Mouse (Mus musculus) limb, embryonic 11.5 days (tissue): ENCODE results near the gene B4galnt1. TPM values are rescaled to one million over a fixed set of nuclear protein-coding genes. Genes with fewer than 3 reads are reported as not detected.

Experiments used
- ATAC-seq: fragments of 200-750 bp; cut with Nextera tagmentation; 2 replicates; pipeline ENCODE4 v1.8.0; 2017; ENCODE audit warnings: low read depth; ENCODE audit not compliant: insufficient number of reproducible peaks, low FRiP score, low TSS enrichment
- DNase-seq: peaks from one replicate; pipeline ENCODE4 v3.0.0-alpha.2; 2015; ENCODE audit warnings: low spot score
- H3K27ac ChIP-seq: fragments of 300-500 bp; sonication (generic); replicated peaks from 2 replicates; pipeline ENCODE4 v1.5.1; 2014; ENCODE audit warnings: low read depth, mild to moderate bottlenecking, low read length
- H3K27me3 ChIP-seq: fragments of 300-500 bp; sonication (generic); 2 replicates; pipeline ENCODE4 v1.6.1; 2014; ENCODE audit warnings: mild to moderate bottlenecking, low read length, mixed read lengths; ENCODE audit not compliant: control insufficient read depth, insufficient read depth
- H3K36me3 ChIP-seq: fragments of 300-500 bp; sonication (generic); 2 replicates; pipeline ENCODE4 v1.6.1; 2014; ENCODE audit warnings: mild to moderate bottlenecking, low read length, moderate library complexity, mixed read lengths; ENCODE audit not compliant: control insufficient read depth, insufficient read depth
- H3K4me1 ChIP-seq: fragments of 300-500 bp; sonication (generic); 2 replicates; pipeline ENCODE4 v1.6.1; 2014; ENCODE audit warnings: low read length, mixed read lengths; ENCODE audit not compliant: control insufficient read depth, insufficient read depth
- H3K4me2 ChIP-seq: fragments of 300-500 bp; sonication (generic); 2 replicates; pipeline ENCODE4 v1.6.1; 2014; ENCODE audit warnings: low read depth, mild to moderate bottlenecking, moderate library complexity; ENCODE audit not compliant: severe bottlenecking
- H3K4me3 ChIP-seq: fragments of 300-500 bp; sonication (generic); 2 replicates; pipeline ENCODE4 v1.5.1; 2014; ENCODE audit warnings: low read depth, low read length
- H3K9ac ChIP-seq: fragments of 300-500 bp; sonication (generic); 2 replicates; pipeline ENCODE4 v1.6.1; 2014; ENCODE audit warnings: mild to moderate bottlenecking, low read length
- H3K9me3 ChIP-seq: fragments of 300-500 bp; sonication (generic); 2 replicates; pipeline ENCODE4 v1.6.1; 2016; ENCODE audit warnings: low read length; ENCODE audit not compliant: control insufficient read depth
- WGBS: fragments of 180-500 bp; shearing (Covaris S2); extraction: QIAGEN DNeasy Blood & Tissue Kit; methylation state at CpG from one replicate; pipeline ENCODE4 v1.1.7; 2014; 5-methylcytosine and 5-hydroxymethylcytosine counted together
- polyA plus RNA-seq: library from polyadenylated mRNA; unstranded; fragments of >200 nt; fragmentation: Nextera tagmentation; extraction: Ambion mirVana; gene quantifications from 2 replicates; pipeline ENCODE4 v1.2.1, GENCODE M21; 2014

Gene B4galnt1
- polyA plus RNA-seq, 1 experiment from 2014 or later, result 3.4 TPM

- DNase-seq (peak; percentile 93), ATAC-seq (peak; percentile 45)
- Histone ChIP-seq H3K36me3 (no peaks in the 10 kb centered on the region), H3K27ac (no peak overlapping the region), H3K27me3 (peaks cover 42% of the 10 kb centered on the region), H3K9me3 (no peaks in the 10 kb centered on the region), H3K4me2 (peak overlapping the region; percentile 45), H3K9ac (no peak overlapping the region), H3K4me3 (peak overlapping the region; percentile 15), H3K4me1 (peaks cover 13% of the 10 kb centered on the region)
- WGBS, result under 1% methylated on average over 23 of the region's 23 CpGs
Measured at GRCm38 (mm10) chr10:127177719-127178118, 12.7 kb downstream of the B4galnt1 start.

GRCm38 (mm10) chr10:127178286-127179027 lies 13.4 kb downstream of the B4galnt1 start:
- no peak for ATAC-seq
- peak overlapping the region; percentile 45 for H3K4me2 ChIP-seq
- H3K9me3 ChIP-seq, result no peaks in the 10 kb centered on the region
- DNase-seq, result peak; percentile 41
- no peaks in the 10 kb centered on the region for H3K36me3 ChIP-seq
- WGBS, result 3% methylated on average over 41 of the region's 41 CpGs
- peaks cover 42% of the 10 kb centered on the region for H3K27me3 ChIP-seq
- H3K4me3 ChIP-seq, result peak overlapping the region; percentile 15
- no peak overlapping the region for H3K9ac ChIP-seq
- H3K27ac ChIP-seq, result no peak overlapping the region
- H3K4me1 ChIP-seq, result peaks cover 13% of the 10 kb centered on the region

DNA sequence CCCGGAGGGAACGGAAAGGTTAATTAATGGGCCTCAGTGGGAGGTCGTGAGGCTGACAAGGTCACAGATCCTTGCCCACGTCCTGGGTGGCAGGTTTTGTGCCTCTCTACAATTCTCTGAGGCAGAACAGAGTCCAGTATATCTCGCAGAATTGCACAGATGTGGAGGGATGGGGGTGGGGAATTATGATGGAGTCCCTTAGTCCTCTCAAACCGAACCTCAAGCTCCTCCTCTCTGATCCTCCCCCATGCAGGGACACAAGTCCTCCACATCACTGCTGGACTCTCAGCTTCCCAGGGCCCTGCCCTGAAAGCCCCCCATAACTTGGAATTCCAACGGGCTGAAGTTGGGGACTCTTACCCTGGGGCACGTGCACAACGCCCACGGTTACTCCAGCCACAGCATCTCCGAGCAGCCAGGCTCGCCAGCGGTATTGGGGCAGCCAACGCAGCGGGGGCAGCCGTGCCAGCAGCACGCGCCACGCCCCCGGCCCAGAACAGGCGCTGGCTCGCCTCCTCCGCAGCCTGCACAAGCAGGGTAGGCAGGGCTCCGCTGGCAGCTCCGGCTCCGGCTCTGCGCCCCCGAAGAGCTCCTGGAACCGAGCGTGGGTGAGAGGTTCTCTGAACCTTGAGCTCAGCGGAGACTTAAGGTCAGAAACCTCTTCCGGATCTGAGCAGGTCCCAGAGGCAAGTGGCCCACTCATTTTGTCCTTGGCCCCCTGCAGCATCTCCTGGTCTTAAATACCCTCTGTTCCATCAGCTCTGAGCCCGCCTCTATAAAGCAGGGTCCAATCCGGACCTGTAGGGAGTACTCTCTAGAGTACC lies 15.1 kb downstream of the B4galnt1 start, which contains the start of gene Slc26a10:
Slc26a10 (minus strand) TSS at position 775 of the 824 bp plus-strand sequence.
- H3K4me2 ChIP-seq, result peak within 1 kb of the TSS; percentile 44
- DNase-seq (peak; percentile 57), ATAC-seq (no peak)
- no peaks in the 10 kb centered on the region for H3K9me3 ChIP-seq
- H3K27ac ChIP-seq, result no peak within 1 kb of the TSS
- peaks cover 42% of the 10 kb centered on the region for H3K27me3 ChIP-seq
- H3K4me1 ChIP-seq, result peaks cover 22% of the 10 kb centered on the region
- no peaks in the 10 kb centered on the region for H3K36me3 ChIP-seq
- no peak within 1 kb of the TSS; the same call in 1 of the 2 replicates for H3K9ac ChIP-seq
- H3K4me3 ChIP-seq, result peak within 1 kb of the TSS; percentile 27
- WGBS, result 1% methylated on average over 34 of the region's 34 CpGs

DNA sequence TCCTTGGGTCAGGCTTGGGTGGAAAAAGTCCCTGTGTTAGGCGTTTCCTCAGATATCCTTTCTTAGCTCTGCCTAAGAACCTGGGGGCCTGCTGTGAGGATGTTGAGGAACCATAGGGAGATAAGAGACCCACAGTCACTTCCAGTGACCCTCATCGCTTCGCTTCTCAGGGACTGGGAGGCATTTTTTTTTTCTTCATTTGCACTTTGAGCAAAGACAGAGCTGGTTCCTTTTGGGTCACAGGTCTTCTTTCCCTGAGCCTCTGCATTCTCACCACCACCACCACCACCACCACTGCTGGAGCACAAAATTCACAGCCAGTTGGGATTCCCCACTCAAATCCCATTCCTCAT lies 15.6 kb downstream of the B4galnt1 start:
- H3K4me1 ChIP-seq, result peaks cover 22% of the 10 kb centered on the region
- no peak overlapping the region for H3K27ac ChIP-seq
- ATAC-seq, result no peak
- WGBS, result 19% methylated on average over 3 of the region's 3 CpGs
- H3K9me3 ChIP-seq, result no peaks in the 10 kb centered on the region
- peak overlapping the region; percentile 44; the same call in 1 of the 2 replicates for H3K4me2 ChIP-seq
- peaks cover 42% of the 10 kb centered on the region for H3K27me3 ChIP-seq
- no peak overlapping the region for H3K4me3 ChIP-seq
- no peak for DNase-seq
- no peaks in the 10 kb centered on the region for H3K36me3 ChIP-seq
- H3K9ac ChIP-seq, result no peak overlapping the region

DNA sequence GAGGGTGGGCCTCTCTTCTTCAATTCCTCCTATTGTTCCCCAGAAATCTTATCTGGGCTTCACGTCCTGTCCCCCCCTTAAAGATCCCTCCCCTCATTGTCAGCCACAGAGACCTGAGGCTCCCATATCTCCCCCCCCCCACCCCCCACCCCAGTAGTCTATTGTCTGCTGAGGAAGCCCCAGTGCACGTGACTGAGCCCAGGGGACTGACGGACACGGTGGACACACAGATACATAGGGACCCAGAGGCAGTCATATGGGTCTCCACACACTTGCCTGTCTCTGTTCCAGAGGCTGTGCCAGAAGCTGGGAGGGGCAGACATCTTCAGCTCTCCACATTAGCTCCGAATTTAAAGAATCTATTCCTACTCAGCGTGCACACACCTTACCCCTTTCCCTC lies 16.5 kb downstream of the B4galnt1 start:
- Histone ChIP-seq H3K4me1 (peaks cover 22% of the 10 kb centered on the region), H3K9ac (no peak overlapping the region), H3K36me3 (no peaks in the 10 kb centered on the region; the same call in 1 of the 2 replicates), H3K4me3 (no peak overlapping the region), H3K27me3 (peaks cover 38% of the 10 kb centered on the region), H3K9me3 (no peaks in the 10 kb centered on the region), H3K27ac (no peak overlapping the region), H3K4me2 (no peak overlapping the region)
- 77% methylated on average over 6 of the region's 6 CpGs for WGBS
- no peak for ATAC-seq
- DNase-seq, result no peak

- H3K36me3 ChIP-seq, result peaks cover 4% of the 10 kb centered on the region; the same call in 1 of the 2 replicates
- no peak overlapping the region for H3K27ac ChIP-seq
- DNase-seq (no peak), ATAC-seq (no peak)
- no peak overlapping the region for H3K4me2 ChIP-seq
- peaks cover 26% of the 10 kb centered on the region for H3K4me1 ChIP-seq
- 90% methylated on average over 4 of the region's 4 CpGs for WGBS
- no peak overlapping the region for H3K4me3 ChIP-seq
- no peaks in the 10 kb centered on the region for H3K9me3 ChIP-seq
- no peak overlapping the region for H3K9ac ChIP-seq
- H3K27me3 ChIP-seq, result peaks cover 35% of the 10 kb centered on the region
Measured at GRCm38 (mm10) chr10:127182624-127183023, 17.6 kb downstream of the B4galnt1 start.

DNA sequence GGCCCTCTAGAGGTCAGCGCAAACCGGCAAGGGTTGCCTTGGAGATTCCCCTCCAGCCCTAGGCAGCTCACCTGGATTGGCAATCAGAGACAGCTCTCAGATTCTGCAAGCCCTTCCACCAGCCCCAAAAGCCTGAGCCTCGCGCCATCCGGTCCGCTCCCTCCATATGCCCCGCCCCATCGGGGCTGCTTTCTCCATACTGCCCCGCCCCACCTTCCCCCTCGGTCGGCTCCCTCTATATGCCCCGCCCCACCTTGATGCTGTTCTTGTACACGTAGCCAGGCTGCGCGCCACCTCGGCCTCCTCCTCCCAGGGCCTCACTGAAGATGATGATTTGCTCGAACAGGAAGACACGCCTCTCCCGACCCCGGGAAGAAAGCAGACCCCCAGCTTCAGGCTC lies 18.7 kb downstream of the B4galnt1 start:
- Histone ChIP-seq H3K27ac (no peak overlapping the region), H3K4me2 (peak overlapping the region; percentile 10; the same call in 1 of the 2 replicates), H3K9ac (no peak overlapping the region), H3K27me3 (peaks cover 24% of the 10 kb centered on the region), H3K36me3 (peaks cover 4% of the 10 kb centered on the region; the same call in 1 of the 2 replicates), H3K4me3 (no peak overlapping the region), H3K4me1 (peaks cover 24% of the 10 kb centered on the region; the same call in 1 of the 2 replicates), H3K9me3 (no peaks in the 10 kb centered on the region)
- 10% methylated on average over 20 of the region's 20 CpGs for WGBS
- peak; percentile 43 for DNase-seq
- no peak for ATAC-seq

DNA sequence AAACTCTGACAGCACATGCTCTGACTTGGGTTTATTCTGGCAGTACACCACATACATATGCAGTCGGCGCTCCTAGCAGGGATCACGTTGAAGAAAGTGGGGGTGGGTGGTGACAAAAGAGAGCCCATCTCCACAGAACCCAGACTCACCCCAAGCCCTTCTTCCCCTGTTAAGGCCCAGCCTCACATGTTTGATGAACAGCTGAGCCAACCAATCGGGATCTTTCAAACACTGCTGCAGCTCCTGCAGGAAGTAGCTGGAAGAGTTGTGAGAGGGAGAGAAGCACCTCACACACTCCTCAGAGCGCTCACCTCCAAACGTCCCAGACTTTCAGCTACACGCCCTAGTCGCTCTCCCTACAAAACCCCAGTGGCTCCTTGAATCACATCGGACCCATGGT lies 20.1 kb downstream of the B4galnt1 start:
- peaks cover 18% of the 10 kb centered on the region; the same call in 1 of the 2 replicates for H3K4me1 ChIP-seq
- DNase-seq, result no peak
- H3K4me3 ChIP-seq, result no peak overlapping the region
- no peak overlapping the region for H3K27ac ChIP-seq
- WGBS, result 70% methylated on average over 9 of the region's 9 CpGs
- no peak for ATAC-seq
- peaks cover 4% of the 10 kb centered on the region; the same call in 1 of the 2 replicates for H3K36me3 ChIP-seq
- no peaks in the 10 kb centered on the region for H3K9me3 ChIP-seq
- no peak overlapping the region for H3K4me2 ChIP-seq
- no peak overlapping the region for H3K9ac ChIP-seq
- H3K27me3 ChIP-seq, result peaks cover 11% of the 10 kb centered on the region
